Mouse (Mus musculus): ENCODE results near the gene Katnal1.

DNA sequence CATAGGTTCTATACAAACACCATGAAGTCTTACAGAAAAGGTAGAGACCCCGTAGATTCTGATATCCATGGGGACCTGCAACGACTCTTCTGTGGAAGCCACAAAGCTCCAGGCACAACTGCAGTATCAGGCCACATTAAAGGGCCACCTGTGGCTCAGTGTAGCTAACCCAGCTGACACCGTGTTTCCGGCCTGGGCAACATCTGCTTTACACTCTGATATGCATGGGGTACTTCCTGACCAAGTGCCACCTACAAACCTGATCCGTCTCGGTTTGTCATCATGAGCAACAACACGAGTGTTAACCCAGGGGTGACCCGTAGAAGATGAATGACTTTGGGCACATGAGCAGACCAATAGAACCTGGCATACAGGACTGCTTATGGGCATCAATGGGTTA, 47.8 kb upstream of the Katnal1 start:
- TF ChIP-seq CTCF (IDR thresholded peaks at IDR 0.05; ENCODE audit: control insufficient read depth, insufficient read depth, insufficient read length) (no peak), USF1 (IDR thresholded peaks at IDR 0.05; ENCODE audit: low read depth) (no peak)
